Mouse (Mus musculus) right cerebral cortex, postnatal 36 days (tissue): ENCODE measurements around the gene Coa7.

Experiments
- DNase-seq, 2 experiments: peaks; one replicate each; pipeline ENCODE4 v3.0.0; 2022; ENCODE audit warnings: low spot score in 2 of 2, mixed read lengths in 1 of 2

Gene Coa7

GRCm38 (mm10) chr4:108380146-108380545, 52.2 kb downstream of the Coa7 start:
- no peak for DNase-seq

DNA sequence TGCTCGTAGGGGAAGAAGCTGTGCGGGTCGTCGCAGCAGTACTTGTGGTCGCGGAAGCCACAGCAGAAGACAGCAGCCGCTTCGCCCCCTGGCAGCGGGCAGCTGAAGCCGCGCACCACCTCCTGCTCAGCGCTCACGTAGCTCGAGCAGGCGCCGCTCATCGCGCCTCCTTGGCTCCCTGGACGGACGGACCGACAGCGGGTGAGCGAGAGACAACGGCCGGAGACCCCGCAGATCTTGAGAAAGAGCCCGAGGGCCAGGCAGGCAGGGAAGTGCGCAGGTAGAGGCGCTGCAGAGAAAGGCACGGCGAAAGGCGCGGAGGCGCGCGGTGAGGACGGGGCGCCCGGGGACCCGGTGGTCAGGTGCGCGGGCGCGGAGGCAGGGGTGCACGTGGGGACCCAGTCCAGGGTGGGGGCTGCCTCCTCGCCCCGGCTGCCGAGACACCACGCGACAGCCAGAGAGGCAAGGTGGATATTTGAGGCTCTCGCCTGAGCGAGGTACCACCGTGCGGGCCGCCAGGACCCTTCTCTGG, 55.3 kb downstream of the Coa7 start, which contains the start of gene Shisal2a:
TSS of gene Shisal2a (minus strand) at position 167 of the 532 bp plus-strand sequence.
- DNase-seq, result no peak

DNA sequence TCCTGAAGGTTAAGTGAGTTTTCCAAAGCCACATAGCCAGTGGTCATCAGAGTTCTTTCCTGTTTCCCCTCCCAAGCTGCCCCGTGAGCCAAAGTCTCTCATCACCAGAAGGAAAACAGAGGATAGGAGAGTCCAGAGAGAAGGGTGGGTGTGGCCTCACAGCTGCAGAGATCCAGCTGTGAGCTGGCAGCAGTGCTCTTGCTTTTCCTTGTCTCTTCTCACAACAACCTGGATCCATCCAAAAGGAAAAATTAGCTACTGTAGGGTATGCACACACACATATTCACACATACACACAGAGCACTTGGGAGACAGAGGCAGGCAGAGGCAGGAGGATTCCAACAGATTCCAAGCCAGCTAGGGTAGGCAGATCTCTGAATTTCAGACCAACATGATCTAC, 58.1 kb downstream of the Coa7 start:
- DNase-seq, result no peak

- no peak for DNase-seq
Observed at GRCm38 (mm10) chr4:108387106-108387505, 59.2 kb downstream of the Coa7 start.

- no peak for DNase-seq
Observed at GRCm38 (mm10) chr4:108387681-108388253, 59.8 kb downstream of the Coa7 start.

DNA sequence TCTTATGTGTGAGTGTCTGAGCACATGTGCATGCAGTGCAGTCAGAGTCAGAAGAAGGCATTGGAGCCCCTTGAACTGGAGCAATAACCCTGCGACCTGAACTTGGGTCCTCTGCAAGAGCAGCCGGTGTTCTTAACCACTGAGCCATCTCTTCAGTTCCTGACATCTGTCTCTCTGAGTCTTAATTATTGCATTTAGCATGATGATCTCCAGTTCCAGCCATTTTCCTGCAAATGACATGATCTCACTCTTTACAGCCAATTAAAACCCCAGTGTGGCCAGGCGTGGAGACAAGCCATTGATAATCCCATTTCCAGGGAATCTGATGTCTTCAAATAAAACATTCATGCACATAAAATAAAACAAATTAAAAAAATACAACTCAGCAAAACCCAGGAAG, 60.8 kb downstream of the Coa7 start:
- DNase-seq, result no peak

GRCm38 (mm10) chr4:108391124-108391523, 63.2 kb downstream of the Coa7 start:
- DNase-seq, result no peak
